Mouse (Mus musculus): ENCODE results near the gene Thada. TPM values are rescaled to one million over a fixed set of nuclear protein-coding genes. Genes with fewer than 3 reads are reported as not detected.

The Thada gene
- polyA plus RNA-seq, 1 experiment from 2014 or later: 1.6 TPM

DNA sequence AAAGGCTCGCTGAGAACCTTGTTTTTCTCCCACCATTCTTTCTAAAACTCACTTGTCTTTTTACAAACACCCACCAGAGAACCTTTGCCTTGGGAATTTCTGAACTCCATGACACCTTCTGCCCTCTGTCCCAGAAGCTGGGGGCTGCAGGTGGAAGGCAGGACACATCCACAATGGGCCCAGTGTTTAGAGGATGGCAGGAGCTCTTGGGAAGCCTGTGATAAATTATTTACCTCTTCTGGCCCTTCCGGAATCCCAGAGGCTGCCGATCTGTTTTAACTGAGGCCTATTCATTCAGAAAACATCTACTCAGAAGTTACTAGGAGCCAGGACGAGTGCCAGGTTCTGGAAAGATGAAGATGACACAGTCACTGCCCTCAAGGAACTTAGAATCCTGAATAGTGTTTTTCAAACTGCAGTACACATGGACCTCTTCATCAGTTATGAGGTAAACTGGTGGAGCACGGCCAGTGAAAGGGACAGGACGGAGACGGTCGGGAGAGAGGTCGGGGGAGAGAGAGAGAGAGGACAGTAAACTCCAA is 209.7 kb downstream of the Thada start:
- Histone ChIP-seq H3K36me3 (ENCODE audit: control insufficient read depth, insufficient read depth, low read length) (no peaks in the 10 kb centered on the region; the same call in 1 of the 2 replicates), H3K9me3 (ENCODE audit: control insufficient read depth, low read length) (no peaks in the 10 kb centered on the region), H3K27me3 (ENCODE audit: control insufficient read depth, insufficient read depth, low read length) (no peaks in the 10 kb centered on the region), H3K27ac (replicated peaks) (no peak overlapping the region), H3K4me3 (ENCODE audit: low read depth, low read length) (no peak overlapping the region), H3K4me2 (replicated peaks; ENCODE audit: low read depth) (no peak overlapping the region), H3K4me1 (replicated peaks; ENCODE audit: control insufficient read depth, insufficient read depth) (peaks cover 7% of the 10 kb centered on the region; the same call in 1 of the 2 replicates), H3K9ac (ENCODE audit: low read length) (no peak overlapping the region)
- ATAC-seq (ENCODE audit: low FRiP score, low TSS enrichment) (no peak), DNase-seq (ENCODE audit: low spot score) (no peak)
- WGBS: 41% methylated on average over 9 of the region's 9 CpGs
- TF ChIP-seq EP300 (optimal IDR thresholded peaks at IDR 0.05) (no peak), CTCF (IDR thresholded peaks at IDR 0.05; ENCODE audit: low read depth) (no peak)

DNA sequence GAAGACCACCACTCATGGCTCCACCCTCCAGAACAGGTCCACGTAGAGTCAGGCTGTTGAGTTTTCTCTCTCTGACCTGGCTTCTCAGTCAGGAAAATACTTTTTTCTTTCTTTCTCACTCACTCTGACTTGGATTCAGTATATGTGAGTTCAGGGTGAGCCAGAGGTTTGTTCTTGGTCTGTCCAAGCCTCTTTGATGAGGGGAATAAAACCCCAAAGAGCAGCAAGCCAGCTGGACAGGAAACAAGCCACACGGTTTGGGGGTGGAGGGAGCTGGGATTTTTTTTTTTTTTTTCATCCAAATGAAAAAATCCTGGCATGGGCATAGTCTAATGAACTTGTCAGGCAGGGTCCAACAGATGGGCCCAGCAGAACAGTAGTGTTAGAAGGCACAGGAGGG is 210.2 kb downstream of the Thada start:
- Histone ChIP-seq H3K27me3 (ENCODE audit: control insufficient read depth, insufficient read depth, low read length) (no peaks in the 10 kb centered on the region), H3K4me2 (replicated peaks; ENCODE audit: low read depth) (no peak overlapping the region), H3K4me3 (ENCODE audit: low read depth, low read length) (no peak overlapping the region), H3K4me1 (replicated peaks; ENCODE audit: control insufficient read depth, insufficient read depth) (peaks cover 7% of the 10 kb centered on the region; the same call in 1 of the 2 replicates), H3K9ac (ENCODE audit: low read length) (no peak overlapping the region), H3K36me3 (ENCODE audit: control insufficient read depth, insufficient read depth, low read length) (no peaks in the 10 kb centered on the region; the same call in 1 of the 2 replicates), H3K9me3 (ENCODE audit: control insufficient read depth, low read length) (no peaks in the 10 kb centered on the region), H3K27ac (replicated peaks) (peak overlapping the region; percentile 56; the same call in 1 of the 2 replicates)
- DNase-seq (ENCODE audit: low spot score): no peak
- TF ChIP-seq EP300 (optimal IDR thresholded peaks at IDR 0.05): no peak
- TF ChIP-seq CTCF (IDR thresholded peaks at IDR 0.05; ENCODE audit: low read depth): no peak
- 34% methylated on average over 2 of the region's 2 CpGs for WGBS
- no peak for ATAC-seq (ENCODE audit: low FRiP score, low TSS enrichment)

DNA sequence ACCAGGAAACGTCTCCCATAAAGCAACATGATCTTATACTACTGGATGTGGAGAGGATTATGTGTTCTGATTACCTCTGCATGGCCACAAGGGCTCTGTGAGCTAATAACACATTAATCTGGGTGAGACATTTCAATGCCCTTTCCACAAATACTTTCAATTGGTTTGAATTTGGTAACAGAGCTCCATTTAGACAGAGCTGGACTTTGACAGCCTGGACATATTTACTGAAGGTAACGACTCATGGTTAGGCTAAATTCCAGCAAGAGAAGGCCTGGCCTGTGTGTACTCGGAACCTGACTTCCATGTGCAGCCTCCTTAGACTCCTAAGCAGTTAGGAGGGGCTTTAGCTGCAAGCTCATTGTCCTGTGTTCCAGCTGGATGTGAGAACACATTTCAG is 214.6 kb downstream of the Thada start:
- ATAC-seq (ENCODE audit: low FRiP score, low TSS enrichment) (peak; percentile 67), DNase-seq (ENCODE audit: low spot score) (no peak)
- TF ChIP-seq CTCF (IDR thresholded peaks at IDR 0.05; ENCODE audit: low read depth): no peak
- no peak for TF ChIP-seq EP300 (optimal IDR thresholded peaks at IDR 0.05)
- WGBS: 40% methylated on average over 3 of the region's 3 CpGs
- peaks cover 3% of the 10 kb centered on the region for H3K36me3 ChIP-seq (ENCODE audit: control insufficient read depth, insufficient read depth, low read length)
- no peaks in the 10 kb centered on the region for H3K27me3 ChIP-seq (ENCODE audit: control insufficient read depth, insufficient read depth, low read length)
- H3K27ac ChIP-seq (replicated peaks): 0 out of 2 replicates have a peak overlapping the region, but pooled peaks have one; percentile 24
- H3K4me1 ChIP-seq (replicated peaks; ENCODE audit: control insufficient read depth, insufficient read depth): 0 out of 2 replicates have a peak, but pooled peaks cover 4% of the 10 kb centered on the region
- no peak overlapping the region for H3K9ac ChIP-seq (ENCODE audit: low read length)
- no peak overlapping the region for H3K4me3 ChIP-seq (ENCODE audit: low read depth, low read length)
- no peak overlapping the region for H3K4me2 ChIP-seq (replicated peaks; ENCODE audit: low read depth)
- H3K9me3 ChIP-seq (ENCODE audit: control insufficient read depth, low read length): no peaks in the 10 kb centered on the region

DNA sequence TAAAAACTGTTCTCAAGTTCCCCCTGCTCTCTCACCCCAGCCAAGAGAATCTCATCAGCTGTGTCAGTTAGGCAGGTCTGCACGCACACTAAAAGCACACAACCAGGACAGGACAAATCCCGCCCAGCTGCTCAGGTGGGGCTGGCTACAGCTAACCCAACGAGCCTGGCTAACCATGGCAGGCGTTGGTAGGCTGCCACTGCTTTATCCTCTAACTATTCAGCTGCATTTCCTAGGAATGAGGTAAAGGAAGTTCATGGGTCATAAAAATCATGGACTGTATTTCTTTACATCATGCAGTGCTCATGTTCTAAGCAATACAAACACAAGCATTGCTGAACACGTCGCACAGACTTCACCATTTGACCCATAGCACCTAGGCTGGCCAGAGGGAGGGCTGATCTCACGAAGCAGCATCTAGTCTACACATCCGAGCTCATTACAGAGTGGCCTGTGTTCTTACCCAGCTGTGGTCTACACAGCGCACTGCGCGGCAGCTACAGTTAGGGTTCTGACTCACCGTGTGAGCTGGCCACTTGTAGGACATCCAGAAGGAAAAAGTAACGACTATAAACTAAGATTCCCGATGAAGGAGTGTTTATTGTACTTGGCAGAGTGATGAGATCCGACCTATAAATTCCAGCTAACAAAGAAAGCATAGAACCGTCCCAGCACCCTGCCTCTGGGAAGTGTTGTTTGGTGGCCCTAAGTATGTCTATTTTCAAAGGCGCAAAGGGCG is 221.7 kb downstream of the Thada start:
- Histone ChIP-seq H3K27me3 (ENCODE audit: control insufficient read depth, insufficient read depth, low read length) (no peaks in the 10 kb centered on the region), H3K9me3 (ENCODE audit: control insufficient read depth, low read length) (no peaks in the 10 kb centered on the region), H3K27ac (replicated peaks) (no peak overlapping the region), H3K36me3 (ENCODE audit: control insufficient read depth, insufficient read depth, low read length) (no peaks in the 10 kb centered on the region), H3K9ac (ENCODE audit: low read length) (no peak overlapping the region), H3K4me1 (replicated peaks; ENCODE audit: control insufficient read depth, insufficient read depth) (no peaks in the 10 kb centered on the region), H3K4me2 (replicated peaks; ENCODE audit: low read depth) (no peak overlapping the region), H3K4me3 (ENCODE audit: low read depth, low read length) (no peak overlapping the region)
- TF ChIP-seq CTCF (IDR thresholded peaks at IDR 0.05; ENCODE audit: low read depth): no peak
- ATAC-seq (ENCODE audit: low FRiP score, low TSS enrichment): peak; percentile 76
- peak; percentile 47 for DNase-seq (ENCODE audit: low spot score)
- 51% methylated on average over 18 of the region's 18 CpGs for WGBS

DNA sequence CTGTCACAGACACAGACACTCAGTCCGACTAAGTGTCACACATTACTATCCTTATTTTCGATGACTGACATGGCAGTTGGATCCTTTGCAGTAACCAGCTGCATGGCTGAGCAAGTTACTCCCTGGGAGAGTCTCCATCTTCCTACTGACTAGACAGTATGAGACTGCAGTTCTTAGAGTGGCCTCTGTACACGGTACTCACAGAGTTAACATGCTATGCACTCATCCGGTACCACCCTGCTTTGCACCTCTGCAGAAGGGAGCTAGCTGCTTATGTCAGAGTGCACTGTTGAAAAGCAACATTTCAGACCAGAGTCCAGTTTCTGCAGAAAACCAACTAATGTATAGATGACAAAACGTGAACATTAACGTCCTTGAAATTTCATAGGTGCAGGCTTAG is 222.2 kb downstream of the Thada start:
- 47% methylated on average over 6 of the region's 6 CpGs for WGBS
- no peak overlapping the region for H3K9ac ChIP-seq (ENCODE audit: low read length)
- H3K4me3 ChIP-seq (ENCODE audit: low read depth, low read length): no peak overlapping the region
- no peaks in the 10 kb centered on the region for H3K9me3 ChIP-seq (ENCODE audit: control insufficient read depth, low read length)
- H3K36me3 ChIP-seq (ENCODE audit: control insufficient read depth, insufficient read depth, low read length): no peaks in the 10 kb centered on the region
- no peaks in the 10 kb centered on the region for H3K4me1 ChIP-seq (replicated peaks; ENCODE audit: control insufficient read depth, insufficient read depth)
- H3K27ac ChIP-seq (replicated peaks): no peak overlapping the region
- H3K27me3 ChIP-seq (ENCODE audit: control insufficient read depth, insufficient read depth, low read length): no peaks in the 10 kb centered on the region
- H3K4me2 ChIP-seq (replicated peaks; ENCODE audit: low read depth): no peak overlapping the region
- ATAC-seq (ENCODE audit: low FRiP score, low TSS enrichment): peak; percentile 65; the same call in 1 of the 2 replicates
- TF ChIP-seq EP300 (optimal IDR thresholded peaks at IDR 0.05) (no peak), CTCF (IDR thresholded peaks at IDR 0.05; ENCODE audit: low read depth) (peak; percentile 16; the same call in 1 of the 2 replicates)
- DNase-seq (ENCODE audit: low spot score): no peak

All from stomach, postnatal 0 days (tissue).